Mouse (Mus musculus) layer of hippocampus, adult 9-11 months (tissue): ENCODE measurements around the gene Iqcd.

Experiments used
- DNase-seq: peaks from one replicate; pipeline ENCODE4 v3.0.0; 2022

Iqcd gene

DNA sequence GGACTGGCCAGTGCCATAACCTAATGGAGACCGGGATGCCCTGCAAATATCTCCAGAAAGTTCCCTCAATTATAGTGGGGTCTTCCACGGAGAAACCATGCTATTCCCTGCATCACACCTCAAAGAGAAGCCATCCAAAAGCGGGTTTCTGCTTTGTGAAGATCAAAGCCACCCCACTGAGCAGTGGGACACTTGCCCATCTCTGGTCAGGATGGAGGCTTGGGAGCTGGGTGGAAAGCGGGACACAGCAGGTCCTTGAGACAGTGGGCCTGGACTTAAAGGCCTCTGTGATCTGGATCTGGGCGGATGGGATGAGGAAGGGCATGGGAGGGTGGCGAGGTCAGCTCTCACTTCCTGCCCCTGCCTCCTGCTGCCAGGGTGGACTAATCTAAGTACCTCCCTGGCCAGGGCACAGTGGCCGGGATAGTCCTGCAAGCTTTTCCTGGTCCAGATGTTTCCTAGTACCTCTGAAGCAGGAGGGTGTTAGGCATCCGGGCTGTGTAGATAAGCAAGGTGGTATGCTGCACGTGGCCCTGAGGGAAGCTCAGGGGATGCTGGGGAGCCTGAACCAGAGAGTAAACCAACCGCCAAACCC is 14.2 kb upstream of the Iqcd start:
- no peak for DNase-seq

DNA sequence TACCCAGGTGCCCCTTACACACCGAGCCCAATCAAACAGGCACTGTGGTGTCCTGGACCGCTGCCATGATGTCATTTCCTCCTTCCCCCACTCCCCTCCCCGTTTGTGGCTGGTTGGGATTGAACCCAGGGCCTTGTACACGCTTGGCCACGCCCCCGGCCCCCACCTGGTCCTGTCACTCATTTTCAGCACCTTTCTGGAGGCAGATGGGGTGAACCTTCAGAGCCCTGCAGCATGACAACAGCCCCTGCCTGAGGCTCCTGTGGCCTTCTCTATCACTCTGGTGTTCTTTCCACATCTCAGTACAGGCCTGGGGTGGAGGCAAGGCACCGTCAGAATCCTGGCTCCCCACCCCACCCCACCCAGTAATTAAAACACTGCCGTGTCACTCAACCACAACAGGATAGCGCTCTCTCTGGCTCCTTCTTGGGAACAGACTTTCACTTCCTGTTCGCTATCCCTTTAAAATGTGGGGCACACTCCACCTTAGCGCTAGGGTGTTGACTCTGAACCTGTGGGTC is 12.0 kb upstream of the Iqcd start:
- no peak for DNase-seq

DNA sequence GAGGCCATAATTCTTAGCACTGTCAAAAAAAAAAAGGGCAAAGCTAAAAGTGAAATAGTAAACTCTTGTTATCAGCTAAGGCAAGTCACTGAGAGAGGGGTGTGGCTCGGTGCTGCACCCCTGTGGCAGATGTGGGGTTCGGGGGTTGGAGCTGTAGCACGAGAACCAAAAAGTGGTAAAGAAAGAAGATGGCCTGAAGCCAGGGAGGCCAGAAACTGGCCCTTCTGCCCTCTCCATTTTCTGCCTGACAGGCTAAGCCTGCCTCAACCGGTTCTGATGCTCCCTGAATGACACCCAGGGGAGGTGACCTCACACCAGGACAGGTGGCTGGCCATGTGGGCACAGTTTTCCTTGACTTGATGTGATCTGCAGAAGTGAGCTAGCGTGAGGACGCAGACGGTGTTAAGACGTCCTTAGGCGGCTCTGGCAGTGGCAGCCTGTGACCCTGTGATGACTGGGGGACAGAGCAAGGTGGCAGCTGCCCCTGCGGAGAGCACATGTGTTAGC is 10.8 kb upstream of the Iqcd start:
- no peak for DNase-seq

DNA sequence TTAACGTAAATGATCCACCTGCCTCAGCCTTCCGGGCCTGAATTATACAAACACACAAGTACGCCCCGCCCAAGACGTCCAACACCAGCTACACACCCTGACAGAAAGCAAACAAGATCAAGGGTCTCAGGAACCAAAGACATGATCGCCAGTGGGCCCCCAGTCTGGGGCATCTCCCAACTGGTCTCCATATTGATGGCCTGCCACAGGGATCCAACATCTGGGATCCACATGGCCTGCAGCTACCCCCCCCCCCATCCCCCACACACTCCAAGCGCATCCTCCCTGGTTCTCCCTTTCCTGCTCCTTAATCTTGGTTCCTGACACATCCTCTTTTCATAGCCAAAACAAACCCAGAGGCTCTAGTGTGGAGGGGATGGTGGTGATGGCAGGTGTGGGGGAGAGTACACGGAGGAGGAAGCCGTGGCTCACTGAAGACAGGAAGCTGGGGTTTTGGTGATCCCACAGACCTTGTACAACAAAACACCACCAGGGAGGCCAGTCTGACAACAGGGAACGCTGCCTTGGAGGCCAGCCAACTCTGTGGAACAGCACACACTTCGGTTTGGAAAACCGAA is 10.2 kb upstream of the Iqcd start:
- no peak for DNase-seq

DNA sequence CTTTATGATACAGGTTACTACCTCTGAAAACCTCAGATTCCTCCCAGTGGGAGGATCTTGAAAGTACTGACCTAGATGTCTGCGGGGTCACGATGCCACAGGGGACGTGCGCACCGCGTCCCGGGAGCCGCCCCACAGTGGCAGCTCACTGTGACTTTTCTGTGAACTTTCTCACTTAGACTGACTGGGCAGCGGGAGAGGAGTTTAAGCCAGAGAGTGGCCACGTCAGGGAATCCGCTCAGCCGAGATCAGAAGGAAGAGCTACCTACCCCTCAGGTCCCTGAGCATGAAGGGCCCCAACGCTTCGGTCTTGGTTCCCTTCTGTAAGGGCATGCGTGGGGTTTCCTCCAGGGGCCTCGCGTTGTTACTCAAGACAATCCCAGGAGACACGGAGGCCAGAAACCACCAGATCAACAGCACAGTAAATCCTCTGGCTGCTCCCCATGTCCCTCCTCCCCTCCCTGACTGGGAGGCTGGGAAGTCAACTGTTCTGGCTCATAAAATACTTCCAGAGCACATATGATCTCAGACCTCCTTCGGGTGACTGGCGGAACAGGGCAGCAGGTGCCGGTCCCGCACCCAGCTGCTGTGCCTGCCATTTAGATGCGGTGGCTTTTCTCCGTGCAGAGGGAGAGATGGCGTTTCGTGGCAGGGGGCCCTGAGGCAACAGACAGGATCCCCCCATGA is 9.5 kb upstream of the Iqcd start:
- DNase-seq = no peak

DNA sequence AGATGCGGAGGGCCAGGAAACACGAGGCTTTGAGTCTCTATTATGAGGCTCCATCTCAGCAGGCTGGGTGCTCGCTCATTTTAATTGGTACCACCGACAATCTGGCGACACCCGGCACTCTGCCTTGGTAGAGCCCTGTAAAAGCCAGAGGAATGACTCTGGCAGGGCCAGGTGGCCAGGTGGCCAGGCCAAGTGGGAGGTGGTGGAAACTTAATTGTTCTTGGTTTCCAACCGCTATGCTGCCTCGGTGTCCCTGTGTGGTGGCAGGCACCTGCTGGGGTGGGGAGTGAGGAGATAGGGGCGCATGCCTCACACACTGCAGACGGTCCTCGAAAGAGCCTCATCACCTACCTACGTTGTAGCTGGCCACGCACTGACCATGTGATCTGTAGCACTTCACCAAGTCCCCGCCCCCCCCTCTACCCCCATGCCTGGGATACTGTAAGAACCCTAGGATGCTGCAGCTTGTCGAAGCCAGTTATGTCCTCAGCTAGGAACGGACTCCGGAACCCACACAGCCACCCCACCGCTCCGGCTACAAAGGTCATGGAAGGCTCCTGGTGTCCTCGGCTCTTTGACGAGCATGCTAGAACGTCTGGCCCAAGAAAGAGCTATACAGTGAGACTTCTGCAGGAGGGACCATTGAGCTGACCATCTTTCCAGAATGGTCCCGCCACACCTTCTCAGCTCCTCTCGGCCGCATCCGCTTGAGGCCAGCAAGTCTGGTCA is 8.8 kb upstream of the Iqcd start:
- no peak for DNase-seq

DNA sequence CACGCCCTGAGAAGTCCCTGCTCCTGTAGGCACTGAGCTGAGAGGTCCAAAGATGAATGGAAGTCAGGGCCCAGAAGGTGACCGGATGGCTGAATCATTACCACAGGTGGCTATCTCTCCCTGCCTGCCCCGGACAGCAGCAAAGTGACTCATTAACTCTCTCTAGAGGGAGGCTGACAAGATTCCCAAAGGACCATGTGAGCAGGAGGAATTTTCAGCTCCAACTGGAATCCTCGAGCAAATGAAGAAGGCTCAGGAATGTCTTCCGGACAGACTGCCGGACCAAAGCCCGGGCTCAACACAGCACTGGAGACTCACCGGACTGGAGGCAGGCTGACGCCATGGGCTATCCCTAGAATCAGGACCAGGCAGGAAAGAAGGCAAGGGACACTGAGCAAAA is 6.8 kb upstream of the Iqcd start:
- no peak for DNase-seq

DNA sequence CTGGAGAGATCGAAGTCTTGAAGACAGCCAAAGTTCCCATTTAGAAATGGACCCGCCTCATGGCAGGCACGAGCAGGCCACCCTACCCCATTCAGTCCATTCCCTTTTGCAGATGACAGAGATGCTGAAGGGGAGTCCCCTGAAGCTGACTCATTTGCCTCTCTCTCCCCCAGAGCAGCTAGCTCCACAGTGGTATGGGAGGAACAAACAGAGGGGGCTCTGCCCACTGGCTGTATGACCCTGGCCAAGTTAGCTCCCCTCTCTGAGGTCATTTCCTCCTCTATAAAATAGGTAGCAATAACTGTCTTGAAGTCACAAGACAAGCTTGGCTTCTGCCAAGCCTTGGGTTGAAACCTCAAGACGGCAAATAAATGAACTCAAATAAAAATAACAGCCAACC is 5.3 kb upstream of the Iqcd start:
- DNase-seq = no peak

DNA sequence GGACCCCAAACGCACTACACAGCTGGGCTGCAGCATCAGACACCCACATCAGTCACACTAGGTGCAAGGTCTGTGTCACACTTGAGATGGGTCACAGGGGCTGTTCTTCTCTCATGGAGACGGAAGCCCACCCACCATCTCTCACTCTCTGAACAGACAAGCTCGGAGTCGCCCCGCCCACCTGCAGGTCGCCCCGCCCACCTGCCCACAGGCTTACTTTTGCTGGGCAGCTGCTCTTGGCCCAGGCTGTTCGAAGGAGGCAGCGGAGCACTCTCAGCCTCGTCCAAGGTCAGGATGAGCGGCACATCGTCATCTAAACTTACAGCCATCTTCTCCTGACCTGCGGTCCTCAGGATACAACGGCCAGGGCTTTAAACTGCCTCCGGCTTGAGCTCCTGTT is 3.8 kb upstream of the Iqcd start:
- no peak for DNase-seq

DNA sequence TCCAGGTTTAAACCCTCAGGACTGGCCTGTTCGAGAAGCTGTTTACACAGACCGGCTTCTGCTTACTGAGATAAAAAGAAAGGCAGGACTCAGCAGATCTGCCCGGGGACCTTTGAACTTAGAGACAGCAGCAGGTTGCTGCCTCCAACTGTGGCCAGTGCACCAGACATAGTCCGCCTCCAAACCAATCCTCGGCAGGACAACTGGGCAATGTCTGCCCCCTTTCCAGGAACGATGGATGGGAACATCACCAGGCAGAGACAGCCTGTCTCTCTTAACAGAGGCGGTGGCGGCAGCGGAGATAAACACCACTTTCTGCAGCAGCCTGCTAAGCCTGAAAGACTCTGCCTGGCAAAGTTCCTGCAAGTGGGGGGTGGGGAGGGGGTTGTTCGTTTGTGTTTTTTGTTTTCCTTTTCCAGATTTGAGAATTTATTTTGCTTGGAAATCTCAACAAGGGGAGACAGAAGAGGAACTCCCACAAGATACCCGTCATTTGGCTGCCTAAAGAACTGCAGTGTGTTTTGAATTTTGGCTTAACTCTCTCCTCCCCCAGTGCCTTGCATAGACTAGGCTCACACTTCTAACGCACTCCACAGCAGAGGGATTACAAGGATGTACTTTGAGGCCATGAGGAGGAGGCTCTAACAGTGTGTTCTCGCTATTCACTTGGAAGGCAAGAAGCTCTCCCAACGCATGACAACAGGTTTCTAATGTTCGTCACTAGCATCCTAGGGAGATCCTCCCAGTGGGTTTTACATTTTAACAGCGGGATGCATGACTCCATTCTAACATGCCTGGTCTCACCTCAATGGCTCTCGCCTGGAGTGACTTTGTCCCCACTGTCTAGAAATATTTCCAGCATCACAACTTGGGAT is 1.8 kb upstream of the Iqcd start:
- peak; percentile 48 for DNase-seq

DNA sequence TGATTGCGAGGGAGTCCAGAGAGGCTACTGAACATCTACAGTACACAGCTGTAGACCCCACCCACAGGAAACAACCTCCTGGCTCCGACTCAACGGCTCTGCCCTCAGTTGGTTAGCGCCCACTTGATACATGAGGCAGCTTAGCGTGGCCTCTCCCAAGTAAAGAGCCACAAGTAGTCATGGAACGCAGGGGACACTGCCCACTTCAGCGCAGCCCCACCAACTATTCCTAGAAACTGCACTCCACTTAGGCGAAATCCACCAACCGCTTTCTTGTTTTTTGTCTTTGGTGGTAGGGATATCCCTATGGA is 1.2 kb upstream of the Iqcd start:
- DNase-seq = no peak

DNA sequence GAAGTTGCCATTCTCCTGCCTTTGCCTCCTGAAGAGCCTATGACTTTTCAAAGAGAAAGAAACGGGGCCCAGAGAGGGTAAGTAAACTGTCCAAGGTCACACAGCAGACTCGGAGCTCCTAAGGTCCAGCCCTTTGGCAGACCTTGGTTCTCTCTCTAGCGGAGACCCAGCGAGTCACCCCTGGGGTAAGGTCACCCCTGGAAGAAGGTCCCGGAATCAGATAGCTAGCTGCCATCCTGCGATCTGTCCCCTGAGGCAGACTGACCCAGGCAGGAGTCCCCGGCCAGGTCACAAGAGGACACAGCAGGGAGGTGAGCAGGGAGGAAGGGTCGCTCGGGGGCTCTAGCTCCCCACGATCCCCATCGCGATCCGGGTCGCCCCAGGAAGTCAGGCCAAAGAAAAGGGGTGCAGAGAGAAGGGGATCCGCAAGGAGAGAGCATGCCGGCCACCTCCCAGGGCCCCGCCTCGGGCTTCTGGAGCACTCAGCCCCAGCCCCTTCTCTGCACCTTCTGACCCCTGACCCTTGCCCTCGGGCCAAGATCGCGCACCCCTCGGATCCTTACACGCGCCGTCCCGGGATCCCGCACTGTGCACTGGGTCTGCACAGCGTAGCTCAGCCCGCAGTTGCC is 762 bp upstream of the Iqcd start:
- no peak for DNase-seq

DNA sequence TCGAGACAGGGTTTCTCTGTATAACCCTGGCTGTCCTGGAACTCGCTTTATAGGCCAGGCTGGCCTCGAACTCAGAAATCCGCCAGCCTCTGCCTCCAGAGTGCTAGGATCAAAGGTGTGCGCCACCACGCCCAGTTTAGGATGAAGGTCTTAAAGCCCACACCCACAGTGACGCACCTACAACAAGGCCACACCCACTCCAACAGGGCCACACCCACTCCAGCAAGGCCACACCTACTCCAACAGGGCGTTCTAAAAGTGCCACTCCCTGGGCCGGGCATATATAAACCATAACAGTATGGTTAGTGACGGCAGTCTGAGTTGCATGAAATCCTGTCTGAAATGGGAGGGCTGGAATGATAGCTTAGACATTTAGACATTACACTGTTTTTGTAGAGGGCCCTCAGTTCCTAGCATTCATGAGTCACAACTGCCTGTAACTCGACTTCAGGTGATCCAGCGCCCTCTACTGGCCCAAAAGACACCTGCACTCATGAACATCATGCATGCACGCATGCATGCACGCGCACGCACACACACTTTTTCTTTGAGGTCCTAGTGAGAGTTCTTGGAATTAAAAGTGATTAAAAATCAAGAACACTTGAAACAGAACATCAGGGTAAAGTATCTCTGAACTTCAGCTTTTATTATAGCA is 1.7 kb downstream of the Iqcd start:
- no peak for DNase-seq

DNA sequence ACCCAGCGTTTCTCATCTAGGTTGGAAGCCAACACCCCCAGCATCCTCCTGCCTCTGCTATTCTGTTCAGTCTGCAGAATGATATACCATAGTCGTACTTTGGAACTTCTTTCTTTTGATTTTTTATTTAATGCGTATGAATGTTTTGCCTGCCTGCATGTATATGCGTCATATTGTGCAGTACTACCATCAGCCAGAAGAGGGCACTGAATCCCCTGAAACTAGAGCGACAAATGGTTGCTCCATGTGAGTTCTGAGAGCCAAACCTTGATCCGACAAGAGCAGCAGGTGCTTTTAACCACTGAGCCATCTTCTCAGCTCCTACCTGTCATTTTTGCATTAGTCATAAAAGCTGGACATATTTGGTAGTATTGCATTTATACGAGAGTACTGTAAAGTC is 3.3 kb downstream of the Iqcd start:
- no peak for DNase-seq

DNA sequence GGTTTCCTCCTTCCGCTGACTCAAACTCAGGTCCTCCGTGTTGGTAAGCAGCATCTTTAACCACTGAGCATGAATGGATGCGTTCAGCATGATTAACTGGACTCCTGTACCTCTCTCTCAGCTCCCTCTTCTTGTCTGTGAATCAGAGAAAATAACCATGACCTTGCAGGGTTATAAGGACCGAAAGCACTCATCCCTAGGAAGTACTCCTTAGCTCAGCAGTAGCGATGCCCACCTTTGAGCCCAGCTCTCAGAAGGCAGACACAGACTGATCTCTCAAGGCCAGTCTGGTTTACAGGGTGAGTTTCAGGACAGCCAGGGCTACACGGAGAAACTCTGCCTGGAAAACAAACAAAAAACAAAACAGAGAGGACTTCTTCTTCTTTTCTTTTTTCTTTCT is 5.7 kb downstream of the Iqcd start:
- no peak for DNase-seq

DNA sequence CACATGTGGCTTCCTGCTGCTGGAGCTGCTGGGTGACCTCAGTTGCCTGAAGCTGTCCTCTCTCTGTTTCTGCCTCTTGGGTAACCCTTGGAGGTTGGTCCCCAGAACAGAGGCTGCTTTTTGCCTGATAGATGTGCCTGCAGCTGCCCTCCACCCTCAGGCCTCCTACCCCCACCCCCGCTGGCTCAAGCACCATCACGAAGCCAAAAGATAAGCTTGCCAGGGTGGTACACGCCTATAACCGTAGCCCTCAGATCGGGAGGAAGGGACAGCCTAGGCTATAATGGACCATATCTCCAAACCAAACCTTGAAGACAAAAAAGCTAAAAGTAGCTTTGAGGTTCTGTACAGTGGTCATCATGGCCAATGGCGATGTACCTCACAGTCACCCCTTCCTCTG is 10.8 kb downstream of the Iqcd start:
- DNase-seq = no peak

DNA sequence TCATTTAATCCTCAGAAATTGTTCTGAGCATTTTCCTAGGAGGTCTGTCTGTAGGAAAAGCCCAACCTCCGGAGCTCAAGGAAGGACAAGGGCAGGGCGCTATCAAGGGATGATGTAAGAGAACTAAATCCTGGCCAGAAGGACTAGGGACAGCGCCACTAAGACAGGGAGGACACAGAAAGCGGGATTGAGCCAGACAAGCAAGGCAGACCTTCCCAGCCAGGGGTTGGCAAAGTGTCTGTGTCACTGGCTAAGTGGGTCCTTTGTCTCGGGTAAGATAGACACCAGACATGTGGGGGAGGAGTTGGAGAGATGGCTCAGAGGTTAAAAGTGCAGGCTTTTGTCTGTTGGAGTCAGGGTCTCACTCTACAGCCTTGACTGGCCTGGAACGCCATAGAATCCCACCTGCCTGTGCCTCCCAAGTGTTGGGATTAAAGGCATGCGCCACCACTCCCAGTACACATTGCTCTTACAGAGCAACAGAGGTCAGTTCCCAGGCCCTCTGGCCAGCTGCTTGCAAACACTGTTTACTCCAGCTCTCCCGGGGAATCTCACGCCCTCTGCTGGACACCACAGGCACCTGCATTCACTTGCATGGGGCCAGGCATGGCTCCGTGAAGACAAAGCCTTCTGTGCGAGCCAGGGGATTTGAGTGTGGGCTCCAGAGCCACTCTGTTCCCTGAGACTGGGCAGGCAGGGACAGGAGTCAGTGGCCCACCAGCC is 12.3 kb downstream of the Iqcd start:
- no peak for DNase-seq

DNA sequence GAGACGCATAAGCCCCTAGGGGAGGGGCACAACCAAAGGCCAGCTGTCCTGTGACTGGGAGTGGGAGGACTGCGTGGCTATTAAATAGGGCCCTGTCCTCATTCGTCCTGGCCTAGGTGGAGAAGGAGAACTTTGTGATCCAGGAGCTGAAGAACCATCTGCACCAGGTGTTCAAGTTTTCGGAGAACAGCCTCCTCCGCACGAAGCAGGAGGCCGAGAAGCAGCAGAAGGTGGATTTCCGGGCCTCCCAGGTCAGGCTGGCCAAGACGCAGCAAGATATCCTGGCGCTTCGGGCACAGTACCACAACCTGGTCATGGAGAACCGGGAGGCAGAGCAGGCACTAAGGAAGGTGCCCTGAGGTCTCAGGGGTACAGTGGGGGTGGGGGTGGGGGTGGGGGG is 13.4 kb downstream of the Iqcd start:
- DNase-seq = no peak

DNA sequence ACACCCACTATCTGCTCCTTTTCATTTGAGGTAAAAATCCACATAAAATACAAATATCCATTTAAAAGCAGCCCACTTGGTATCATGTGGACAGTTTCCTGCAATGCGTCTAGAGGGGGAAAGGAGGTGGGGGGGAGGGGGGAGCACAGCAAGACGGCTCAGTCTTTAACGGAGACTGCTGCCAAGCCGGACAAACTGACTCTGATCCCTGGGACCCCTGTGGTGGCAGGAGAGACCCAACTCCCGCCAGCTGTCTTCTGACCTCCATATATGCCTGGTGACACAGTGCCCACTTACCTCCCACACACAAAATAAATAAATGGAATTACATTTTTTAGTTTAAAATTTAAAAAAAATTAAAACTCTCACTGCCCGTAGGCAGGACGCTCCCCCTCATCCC is 14.7 kb downstream of the Iqcd start:
- DNase-seq = no peak

DNA sequence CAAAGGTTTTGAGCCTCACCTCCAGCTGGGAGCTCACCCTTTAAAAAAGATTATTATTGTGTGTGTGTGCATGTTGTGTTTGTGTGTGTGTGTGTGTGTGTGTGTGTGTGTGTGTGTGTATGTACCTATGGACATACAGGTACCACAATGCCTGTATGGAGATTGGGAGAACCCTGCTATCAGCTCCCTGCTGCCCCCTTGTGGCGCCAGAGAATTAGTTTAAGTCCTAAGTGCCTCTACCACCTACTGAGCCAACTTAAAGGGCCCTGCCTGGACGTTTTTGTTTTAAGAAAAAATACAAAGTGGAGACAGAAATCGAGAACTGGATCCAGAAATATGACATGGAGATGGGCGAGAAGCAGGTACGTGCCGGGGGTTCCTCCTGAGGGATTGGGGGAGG is 16.0 kb downstream of the Iqcd start:
- peak; percentile 69 for DNase-seq

DNA sequence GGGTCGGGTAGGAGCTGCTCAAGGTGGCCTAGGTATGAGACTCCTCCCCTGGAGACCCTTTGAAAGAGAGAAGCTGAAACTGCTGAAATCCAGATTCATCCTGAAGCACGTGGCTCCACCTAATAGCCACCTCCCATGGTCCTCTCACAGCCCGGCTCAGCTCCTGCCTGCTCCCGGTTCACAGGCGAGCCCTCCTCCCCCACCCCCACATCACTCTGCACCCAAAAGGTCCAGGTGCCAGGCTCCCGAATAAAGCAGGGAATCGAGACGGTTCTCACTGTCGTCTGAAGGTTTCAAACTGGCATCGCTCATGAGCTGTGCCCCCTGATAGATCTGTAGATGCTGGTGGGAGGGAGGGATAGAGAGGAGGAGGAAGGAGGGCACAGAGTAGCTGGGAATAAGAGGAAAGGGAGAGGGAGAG is 16.4 kb downstream of the Iqcd start:
- no peak for DNase-seq
